Mouse (Mus musculus) ES-E14 (cell line): ENCODE data around the gene Srr.

Experiments used
- CHD2 ChIP-seq: IDR thresholded peaks from 2 replicates; pipeline ENCODE4 v1.6.1; 2014; ENCODE audit warnings: mild to moderate bottlenecking, low read depth, low read length, inconsistent platforms
- MAFK ChIP-seq: IDR thresholded peaks from 2 replicates; pipeline ENCODE4 v1.6.1; 2014; ENCODE audit warnings: mild to moderate bottlenecking, low read depth, low read length, inconsistent platforms; ENCODE audit not compliant: insufficient read depth

DNA sequence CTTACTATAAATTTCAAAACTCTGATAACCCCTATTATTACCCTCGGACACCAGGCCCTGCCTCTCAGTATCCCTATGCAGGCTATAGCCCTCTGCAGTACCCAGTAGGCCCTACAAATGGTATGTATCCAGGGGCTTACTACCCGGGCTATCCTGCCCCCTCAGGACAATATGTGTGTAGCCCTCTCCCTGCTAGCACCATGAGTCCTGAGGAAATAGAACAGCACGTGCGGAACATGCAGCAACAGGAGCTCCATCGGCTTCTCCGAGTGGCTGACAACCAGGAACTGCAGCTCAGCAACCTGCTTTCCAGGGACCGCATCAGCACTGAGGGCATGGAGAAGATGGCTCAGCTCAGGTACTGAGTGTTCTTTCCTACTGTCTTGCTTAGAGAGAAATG lies 4.6 kb upstream of the Srr start:
- TF ChIP-seq MAFK (no peak), CHD2 (no peak)
